Mouse (Mus musculus): ENCODE measurements around the gene Helz. TPM values are rescaled to one million over a fixed set of nuclear protein-coding genes. Genes with fewer than 3 reads are reported as not detected.

Gene Helz
- total RNA-seq (2023): 10 to 100 TPM; 26.6 to 26.9 TPM

DNA sequence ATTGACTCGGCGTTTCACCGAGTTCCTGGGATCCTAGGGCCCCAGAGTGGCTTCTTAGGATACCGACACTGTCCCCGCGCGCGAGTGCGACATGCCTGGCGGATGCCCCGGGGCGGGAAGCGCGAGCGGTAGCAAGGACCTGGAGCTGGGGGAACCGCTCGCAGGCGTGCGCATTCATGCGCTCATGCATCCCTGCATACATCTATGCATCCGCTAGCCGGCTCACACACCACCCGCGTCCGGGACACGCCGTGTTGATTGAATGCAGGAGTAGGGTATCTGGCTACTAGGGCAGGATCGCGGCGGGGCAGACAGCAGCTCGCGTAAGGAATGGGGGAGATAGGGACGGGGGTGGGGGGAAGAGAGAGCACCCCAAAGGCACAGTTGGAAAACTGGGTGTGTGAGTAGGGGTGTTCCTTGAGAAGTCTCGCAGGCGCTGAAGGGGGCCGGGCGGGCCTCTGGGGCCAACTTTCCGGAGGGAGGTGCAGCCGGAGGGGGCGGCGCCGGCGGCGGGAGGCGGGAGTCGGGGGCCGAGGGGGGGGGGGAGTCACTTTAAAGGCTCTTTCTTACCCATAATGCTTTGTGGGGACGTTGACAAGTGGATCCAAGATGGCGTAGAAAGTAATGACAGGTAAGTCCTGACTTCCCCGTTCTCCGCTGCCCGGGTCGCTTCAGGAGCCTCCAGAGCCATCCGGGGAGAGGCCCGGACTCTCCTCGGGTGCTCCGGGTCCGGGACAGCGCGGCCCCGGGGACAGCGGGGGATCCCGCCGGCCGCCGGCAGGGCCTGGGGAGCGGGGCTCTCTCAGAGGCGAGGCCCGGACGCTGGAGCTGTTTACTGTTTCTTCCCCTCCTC lies at the start of gene Helz:
Gene Helz, plus strand, starts transcription at position 580 of the 853 bp plus-strand sequence.

GRCm38 (mm10) chr11:107716332-107716938 lies 168.7 kb downstream of the Helz start, which contains the start of gene Cacng1:
Gene Cacng1 (minus strand): TSS chr11:107716522.

Other genes starting within 250 kb of the Helz start
- 10 to 100 TPM; 26.1 to 34.2 TPM for gene Pitpnc1, start 77.2 kb upstream of the Helz start, total RNA-seq (2023)
- gene Psmd12, start 68.4 kb upstream of the Helz start, total RNA-seq (2023): 10 to 100 TPM; 28.2 to 28.9 TPM
- gene Cacng1, start 168.6 kb downstream of the Helz start, total RNA-seq (2023): not detected
- not detected for gene Cacng4, start 246.6 kb downstream of the Helz start, total RNA-seq (2023)

Data from neutrophil, adult 83 days (primary cell).